ENCODE assay signal across 17 mouse cellular contexts in genomic region chr10:108406798-108407754, GRCm38 (mm10).
DNase-seq lines count a peak whose midpoint lies in the region; ATAC-seq lines count a peak whose summit lies in the region.
"Had no signal": no experiment of that assay in that cellular context is flagged by ENCODE, and none has a peak within 500 bp of the region (broad histone marks: within the 10 kb centered on the region; RNA-seq: fewer than 3 reads in every experiment).

No protein-coding gene starts in this region.

- H3K9me3 ChIP-seq in kidney, embryonic 16.5 days (ENCODE audit: low read length) = no peaks in the 10 kb centered on the region
- H3K9me3 ChIP-seq in hindbrain, embryonic 14.5 days (ENCODE audit: control insufficient read depth, low read length) = no peaks in the 10 kb centered on the region
- H3K9me3 ChIP-seq: forebrain, embryonic 10.5 days; limb, embryonic 10.5 days; megakaryocyte, embryonic 14.5 days had no signal

- H3K4me3 ChIP-seq in kidney, embryonic 16.5 days (ENCODE audit: low read length) = no peak overlapping the region
- H3K4me3 ChIP-seq in hindbrain, embryonic 14.5 days (replicated peaks; ENCODE audit: low read length) = no peak overlapping the region
- H3K4me3 ChIP-seq: forebrain, embryonic 10.5 days; limb, embryonic 10.5 days; megakaryocyte, embryonic 14.5 days had no signal

- H3K4me1 ChIP-seq in kidney, embryonic 16.5 days (ENCODE audit: insufficient read depth, low read length) = peaks cover 45% of the 10 kb centered on the region
- H3K4me1 ChIP-seq in hindbrain, embryonic 14.5 days (replicated peaks; ENCODE audit: control insufficient read depth, insufficient read depth, low read length) = no peaks in the 10 kb centered on the region
- H3K4me1 ChIP-seq: megakaryocyte, embryonic 14.5 days had no signal

- no peak overlapping the region for H3K4me2 ChIP-seq in kidney, embryonic 16.5 days (replicated peaks; ENCODE audit: low read depth, low read length)
- no peak overlapping the region for H3K4me2 ChIP-seq in hindbrain, embryonic 14.5 days (replicated peaks)

- 65% methylated on average over 12 of the region's 12 CpGs for WGBS in kidney, embryonic 16.5 days
- 91% methylated on average over 12 of the region's 12 CpGs for WGBS in hindbrain, embryonic 14.5 days

- H3K27me3 ChIP-seq in kidney, embryonic 16.5 days (ENCODE audit: insufficient read depth, low read length) = no peaks in the 10 kb centered on the region
- no peaks in the 10 kb centered on the region for H3K27me3 ChIP-seq in hindbrain, embryonic 14.5 days (ENCODE audit: control insufficient read depth, insufficient read depth, low read length)
- H3K27me3 ChIP-seq: megakaryocyte, embryonic 14.5 days had no signal

- ATAC-seq in kidney, embryonic 16.5 days (ENCODE audit: low FRiP score, low TSS enrichment) = peak; percentile 56
- no peak for ATAC-seq in hindbrain, embryonic 14.5 days (ENCODE audit: low FRiP score)
- ATAC-seq: activated CD4-positive, CD25-positive, alpha-beta regulatory T cell, adult 4 months; hindbrain, embryonic 16.5 days had no signal

- H3K9ac ChIP-seq in kidney, embryonic 16.5 days (replicated peaks; ENCODE audit: low read length) = no peak overlapping the region
- H3K9ac ChIP-seq in hindbrain, embryonic 14.5 days = no peak overlapping the region

- H3K36me3 ChIP-seq in kidney, embryonic 16.5 days (ENCODE audit: insufficient read depth, low read length) = peaks cover 4% of the 10 kb centered on the region; the same call in 1 of the 2 replicates
- no peaks in the 10 kb centered on the region for H3K36me3 ChIP-seq in hindbrain, embryonic 14.5 days (replicated peaks; ENCODE audit: control insufficient read depth, insufficient read depth)
- H3K36me3 ChIP-seq: limb, embryonic 10.5 days had no signal

- no peak for DNase-seq in kidney, adult 8-10 months
- peak; percentile 39 for DNase-seq in CD4-positive helper T cell, adult 2 months (ENCODE audit: low read depth, low spot score)
- DNase-seq in c-Kit-positive CD71-positive TER-119-positive erythroid progenitor cells, embryonic 14.5 days (ENCODE audit: low spot score) = peak; percentile 22
- peak; percentile 56 for DNase-seq in lung, postnatal 10 days
- no peak for DNase-seq in testis, postnatal 14 days (ENCODE audit: low spot score)
- DNase-seq in gastrocnemius, postnatal 25 days = no peak
- DNase-seq in hindbrain, embryonic 14.5 days (ENCODE audit: low spot score) = no peak
- DNase-seq: cerebellum, adult 9-11 months; gastrocnemius, postnatal 14 days; layer of hippocampus, adult 9-11 months; thymus, postnatal 25 days had no signal

- peak overlapping the region; percentile 39 for H3K27ac ChIP-seq in kidney, embryonic 16.5 days (ENCODE audit: low read length)
- no peak overlapping the region for H3K27ac ChIP-seq in hindbrain, embryonic 14.5 days
- H3K27ac ChIP-seq: forebrain, embryonic 10.5 days; limb, embryonic 10.5 days had no signal

Comparison
In these comparisons a context has a peak if more than half of its experiments do, and no peak if none do; other contexts are left out.
1. DNase-seq: peak in CD4-positive helper T cell, adult 2 months (single experiment), c-Kit-positive CD71-positive TER-119-positive erythroid progenitor cells, embryonic 14.5 days (single experiment) and lung, postnatal 10 days (single experiment); none in kidney, adult 8-10 months (0 of 2), testis, postnatal 14 days (single experiment), gastrocnemius, postnatal 25 days (single experiment) and hindbrain, embryonic 14.5 days (single experiment).